Mouse (Mus musculus): Measurements from ENCODE around the gene Kdm5a. TPM values are rescaled to one million over a fixed set of nuclear protein-coding genes. Genes with fewer than 3 reads are reported as not detected.
A peak's percentile ranks its signal among the peaks of the same experiment; 100 is the strongest.

Gene Kdm5a
- polyA plus RNA-seq, 1 experiment from 2014 or later: 63.4 TPM

GRCm38 (mm10) chr6:120356478-120356877 lies 7.4 kb upstream of the Kdm5a start:
- Histone ChIP-seq H3K36me3 (ENCODE audit: control insufficient read depth, insufficient read depth, low read length) (peaks cover 2% of the 10 kb centered on the region; the same call in 1 of the 2 replicates), H3K4me3 (ENCODE audit: low read depth, low read length) (peak overlapping the region; percentile 71), H3K9me3 (ENCODE audit: control insufficient read depth, low read length) (no peaks in the 10 kb centered on the region), H3K27me3 (replicated peaks; ENCODE audit: control insufficient read depth, insufficient read depth, low read length) (no peaks in the 10 kb centered on the region), H3K4me2 (peak overlapping the region; percentile 89), H3K9ac (ENCODE audit: low read depth, low read length) (peak overlapping the region; percentile 81), H3K4me1 (replicated peaks; ENCODE audit: control insufficient read depth, insufficient read depth, low read length) (peaks cover 3% of the 10 kb centered on the region), H3K27ac (ENCODE audit: low read depth, low read length) (peak overlapping the region; percentile 95)
- no peak for DNase-seq (ENCODE audit: low spot score)
- ATAC-seq (replicated peaks; ENCODE audit: low FRiP score): no peak
- WGBS: 23% methylated on average over 5 of the region's 5 CpGs

- Histone ChIP-seq H3K9ac (ENCODE audit: low read depth, low read length) (peak overlapping the region; percentile 81), H3K4me3 (ENCODE audit: low read depth, low read length) (peak overlapping the region; percentile 71), H3K9me3 (ENCODE audit: control insufficient read depth, low read length) (no peaks in the 10 kb centered on the region), H3K27me3 (replicated peaks; ENCODE audit: control insufficient read depth, insufficient read depth, low read length) (no peaks in the 10 kb centered on the region), H3K4me1 (replicated peaks; ENCODE audit: control insufficient read depth, insufficient read depth, low read length) (peaks cover 3% of the 10 kb centered on the region), H3K4me2 (peak overlapping the region; percentile 89), H3K36me3 (ENCODE audit: control insufficient read depth, insufficient read depth, low read length) (peaks cover 2% of the 10 kb centered on the region; the same call in 1 of the 2 replicates), H3K27ac (ENCODE audit: low read depth, low read length) (peak overlapping the region; percentile 95)
- ATAC-seq (replicated peaks; ENCODE audit: low FRiP score) (peak; percentile 97), DNase-seq (ENCODE audit: low spot score) (peak; percentile 78)
- under 1% methylated on average over 31 of the region's 31 CpGs for WGBS
Measured at GRCm38 (mm10) chr6:120356951-120357945, 6.7 kb upstream of the Kdm5a start.

- Histone ChIP-seq H3K4me1 (replicated peaks; ENCODE audit: control insufficient read depth, insufficient read depth, low read length) (peaks cover 11% of the 10 kb centered on the region), H3K4me3 (ENCODE audit: low read depth, low read length) (no peak overlapping the region), H3K27me3 (replicated peaks; ENCODE audit: control insufficient read depth, insufficient read depth, low read length) (no peaks in the 10 kb centered on the region), H3K36me3 (ENCODE audit: control insufficient read depth, insufficient read depth, low read length) (no peaks in the 10 kb centered on the region; the same call in 1 of the 2 replicates), H3K4me2 (no peak overlapping the region), H3K9me3 (ENCODE audit: control insufficient read depth, low read length) (no peaks in the 10 kb centered on the region), H3K27ac (ENCODE audit: low read depth, low read length) (no peak overlapping the region), H3K9ac (ENCODE audit: low read depth, low read length) (no peak overlapping the region)
- WGBS: 94% methylated on average over 2 of the region's 2 CpGs
- ATAC-seq (replicated peaks; ENCODE audit: low FRiP score): no peak
- no peak for DNase-seq (ENCODE audit: low spot score)
Measured at GRCm38 (mm10) chr6:120362124-120362523, 1.8 kb upstream of the Kdm5a start.

GRCm38 (mm10) chr6:120362774-120363687 lies 893 bp upstream of the Kdm5a start:
- Histone ChIP-seq H3K27me3 (replicated peaks; ENCODE audit: control insufficient read depth, insufficient read depth, low read length) (no peaks in the 10 kb centered on the region), H3K4me2 (peak overlapping the region; percentile 88), H3K9ac (ENCODE audit: low read depth, low read length) (peak overlapping the region; percentile 88), H3K36me3 (ENCODE audit: control insufficient read depth, insufficient read depth, low read length) (peaks cover 5% of the 10 kb centered on the region), H3K27ac (ENCODE audit: low read depth, low read length) (peak overlapping the region; percentile 93), H3K9me3 (ENCODE audit: control insufficient read depth, low read length) (no peaks in the 10 kb centered on the region), H3K4me1 (replicated peaks; ENCODE audit: control insufficient read depth, insufficient read depth, low read length) (peaks cover 9% of the 10 kb centered on the region), H3K4me3 (ENCODE audit: low read depth, low read length) (peak overlapping the region; percentile 98)
- 21% methylated on average over 15 of the region's 15 CpGs for WGBS
- ATAC-seq (replicated peaks; ENCODE audit: low FRiP score) (no peak), DNase-seq (ENCODE audit: low spot score) (peak; percentile 35)

- Histone ChIP-seq H3K36me3 (ENCODE audit: control insufficient read depth, insufficient read depth, low read length) (peaks cover 16% of the 10 kb centered on the region), H3K27me3 (replicated peaks; ENCODE audit: control insufficient read depth, insufficient read depth, low read length) (no peaks in the 10 kb centered on the region), H3K4me3 (ENCODE audit: low read depth, low read length) (peak overlapping the region; percentile 98), H3K4me1 (replicated peaks; ENCODE audit: control insufficient read depth, insufficient read depth, low read length) (peaks cover 8% of the 10 kb centered on the region), H3K9me3 (ENCODE audit: control insufficient read depth, low read length) (no peaks in the 10 kb centered on the region), H3K9ac (ENCODE audit: low read depth, low read length) (peak overlapping the region; percentile 88), H3K27ac (ENCODE audit: low read depth, low read length) (peak overlapping the region; percentile 93), H3K4me2 (peak overlapping the region; percentile 88)
- peak; percentile 17; the same call in 1 of the 2 replicates for ATAC-seq (replicated peaks; ENCODE audit: low FRiP score)
- DNase-seq (ENCODE audit: low spot score): no peak
- WGBS: under 1% methylated on average over 31 of the region's 31 CpGs
Measured at GRCm38 (mm10) chr6:120364523-120364905, 590 bp downstream of the Kdm5a start.

- Histone ChIP-seq H3K36me3 (ENCODE audit: control insufficient read depth, insufficient read depth, low read length) (peaks cover 20% of the 10 kb centered on the region), H3K9me3 (ENCODE audit: control insufficient read depth, low read length) (no peaks in the 10 kb centered on the region), H3K9ac (ENCODE audit: low read depth, low read length) (peak overlapping the region; percentile 88), H3K4me2 (peak overlapping the region; percentile 88), H3K27ac (ENCODE audit: low read depth, low read length) (peak overlapping the region; percentile 93; the same call in 1 of the 2 replicates), H3K4me1 (replicated peaks; ENCODE audit: control insufficient read depth, insufficient read depth, low read length) (peaks cover 8% of the 10 kb centered on the region), H3K27me3 (replicated peaks; ENCODE audit: control insufficient read depth, insufficient read depth, low read length) (no peaks in the 10 kb centered on the region), H3K4me3 (ENCODE audit: low read depth, low read length) (peak overlapping the region; percentile 98)
- ATAC-seq (replicated peaks; ENCODE audit: low FRiP score) (no peak), DNase-seq (ENCODE audit: low spot score) (no peak)
- 4% methylated on average over 15 of the region's 15 CpGs for WGBS
Measured at GRCm38 (mm10) chr6:120365051-120365450, 1.1 kb downstream of the Kdm5a start.

GRCm38 (mm10) chr6:120376736-120377135 lies 12.8 kb downstream of the Kdm5a start:
- DNase-seq (ENCODE audit: low spot score): no peak
- no peaks in the 10 kb centered on the region for H3K4me1 ChIP-seq (replicated peaks; ENCODE audit: control insufficient read depth, insufficient read depth, low read length)
- no peak overlapping the region for H3K9ac ChIP-seq (ENCODE audit: low read depth, low read length)
- no peak for ATAC-seq (replicated peaks; ENCODE audit: low FRiP score)
- no peak overlapping the region for H3K4me2 ChIP-seq
- no peak overlapping the region for H3K4me3 ChIP-seq (ENCODE audit: low read depth, low read length)
- WGBS: 85% methylated on average over 2 of the region's 2 CpGs
- no peaks in the 10 kb centered on the region for H3K27me3 ChIP-seq (replicated peaks; ENCODE audit: control insufficient read depth, insufficient read depth, low read length)
- no peaks in the 10 kb centered on the region for H3K9me3 ChIP-seq (ENCODE audit: control insufficient read depth, low read length)
- H3K36me3 ChIP-seq (ENCODE audit: control insufficient read depth, insufficient read depth, low read length): peaks cover 40% of the 10 kb centered on the region
- H3K27ac ChIP-seq (ENCODE audit: low read depth, low read length): no peak overlapping the region

- no peaks in the 10 kb centered on the region for H3K4me1 ChIP-seq (replicated peaks; ENCODE audit: control insufficient read depth, insufficient read depth, low read length)
- H3K4me2 ChIP-seq: no peak overlapping the region
- ATAC-seq (replicated peaks; ENCODE audit: low FRiP score) (peak; percentile 61; the same call in 1 of the 2 replicates), DNase-seq (ENCODE audit: low spot score) (no peak)
- peaks cover 22% of the 10 kb centered on the region for H3K36me3 ChIP-seq (ENCODE audit: control insufficient read depth, insufficient read depth, low read length)
- no peak overlapping the region for H3K27ac ChIP-seq (ENCODE audit: low read depth, low read length)
- no peak overlapping the region for H3K9ac ChIP-seq (ENCODE audit: low read depth, low read length)
- H3K4me3 ChIP-seq (ENCODE audit: low read depth, low read length): no peak overlapping the region
- H3K9me3 ChIP-seq (ENCODE audit: control insufficient read depth, low read length): no peaks in the 10 kb centered on the region
- 67% methylated on average over 3 of the region's 3 CpGs for WGBS
- no peaks in the 10 kb centered on the region for H3K27me3 ChIP-seq (replicated peaks; ENCODE audit: control insufficient read depth, insufficient read depth, low read length)
Measured at GRCm38 (mm10) chr6:120390054-120390453, 26.1 kb downstream of the Kdm5a start.

All from liver, embryonic 11.5 days (tissue).